Mouse (Mus musculus): ENCODE results near the gene Zfp74. TPM values are rescaled to one million over a fixed set of nuclear protein-coding genes. Genes with fewer than 3 reads are reported as not detected.

Gene Zfp74
- polyA plus RNA-seq, 1 experiment: 1.5 TPM

GRCm38 (mm10) chr7:29983340-29983689 lies 29.4 kb upstream of the Zfp74 start:
- Histone ChIP-seq H3ac (ENCODE audit: control insufficient read depth, insufficient read length) (peak overlapping the region; percentile 63), H3K27me3 (ENCODE audit: control insufficient read depth, insufficient read depth, insufficient read length) (no peaks in the 10 kb centered on the region), H3K4me3 (peak overlapping the region; percentile 54), H3K4me2 (ENCODE audit: low read depth) (peak overlapping the region; percentile 82), H3K36me3 (ENCODE audit: control insufficient read depth, insufficient read depth) (peaks cover 21% of the 10 kb centered on the region), H3K79me2 (ENCODE audit: control insufficient read depth, insufficient read depth) (peaks cover 46% of the 10 kb centered on the region)
- TF ChIP-seq TCF3 (IDR thresholded peaks at IDR 0.05; ENCODE audit: insufficient read length, low read depth) (no peak), MYOD1 (IDR thresholded peaks at IDR 0.05; ENCODE audit: control insufficient read depth in 1 of 3, insufficient read length in 2 of 3, low read depth in 2 of 3) (no peak), TCF12 (IDR thresholded peaks at IDR 0.05; ENCODE audit: insufficient read depth, poor library complexity, severe bottlenecking) (no peak), SRF (IDR thresholded peaks at IDR 0.05; ENCODE audit: control insufficient read depth, insufficient read length, low read depth) (no peak), POLR2A (IDR thresholded peaks at IDR 0.05; ENCODE audit: insufficient read length, low read depth) (no peak), MYOG (IDR thresholded peaks at IDR 0.05; ENCODE audit: control insufficient read depth in 1 of 3, insufficient read depth in 1 of 3, insufficient read length in 2 of 3, low read depth in 2 of 3) (no peak), MAX (IDR thresholded peaks at IDR 0.05; ENCODE audit: low read depth) (no peak), USF1 (IDR thresholded peaks at IDR 0.05; ENCODE audit: low read depth) (no peak), E2F4 (IDR thresholded peaks at IDR 0.05; ENCODE audit: insufficient read depth) (no peak), POLR2AphosphoS2 (IDR thresholded peaks at IDR 0.05; ENCODE audit: insufficient read length, low read depth) (no peak)

DNA sequence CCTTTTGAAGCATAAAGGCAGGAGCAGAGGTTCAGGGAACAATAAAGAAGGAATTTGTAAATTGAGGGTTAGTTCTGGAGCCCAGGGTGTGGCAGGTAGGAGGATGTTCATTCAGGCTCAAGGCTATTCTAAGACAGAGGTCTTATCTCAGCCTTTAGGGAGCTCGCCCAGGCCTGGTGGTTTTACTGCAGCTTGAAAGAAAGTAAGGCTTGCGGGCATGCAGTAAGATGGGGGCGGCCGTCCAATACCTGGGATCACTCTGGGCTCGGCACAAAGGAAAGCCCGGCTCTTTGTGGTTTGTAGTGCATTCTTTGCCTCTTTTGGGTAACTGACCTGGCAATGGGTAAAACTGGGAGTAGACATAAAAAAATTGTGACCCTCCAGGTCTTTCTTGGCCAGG lies 29.0 kb upstream of the Zfp74 start:
- peaks cover 18% of the 10 kb centered on the region for H3K36me3 ChIP-seq (ENCODE audit: control insufficient read depth, insufficient read depth)
- H3K79me2 ChIP-seq (ENCODE audit: control insufficient read depth, insufficient read depth): peaks cover 42% of the 10 kb centered on the region
- peak overlapping the region; percentile 54 for H3K4me3 ChIP-seq
- peak overlapping the region; percentile 63 for H3ac ChIP-seq (ENCODE audit: control insufficient read depth, insufficient read length)
- TF ChIP-seq CEBPB (IDR thresholded peaks at IDR 0.05; ENCODE audit: insufficient read depth, poor library complexity, severe bottlenecking) (no peak), TCF12 (IDR thresholded peaks at IDR 0.05; ENCODE audit: insufficient read depth, poor library complexity, severe bottlenecking) (no peak), MYOD1 (IDR thresholded peaks at IDR 0.05; ENCODE audit: control insufficient read depth in 1 of 3, insufficient read length in 2 of 3, low read depth in 2 of 3) (no peak), MYOG (IDR thresholded peaks at IDR 0.05; ENCODE audit: control insufficient read depth in 1 of 3, insufficient read depth in 1 of 3, insufficient read length in 2 of 3, low read depth in 2 of 3) (no peak), TCF3 (IDR thresholded peaks at IDR 0.05; ENCODE audit: insufficient read length, low read depth) (no peak), POLR2A (IDR thresholded peaks at IDR 0.05; ENCODE audit: insufficient read length, low read depth) (no peak), USF1 (IDR thresholded peaks at IDR 0.05; ENCODE audit: low read depth) (no peak), E2F4 (IDR thresholded peaks at IDR 0.05; ENCODE audit: insufficient read depth) (no peak), SRF (IDR thresholded peaks at IDR 0.05; ENCODE audit: control insufficient read depth, insufficient read length, low read depth) (no peak), MAX (IDR thresholded peaks at IDR 0.05; ENCODE audit: low read depth) (no peak), POLR2AphosphoS2 (IDR thresholded peaks at IDR 0.05; ENCODE audit: insufficient read length, low read depth) (no peak), REST (IDR thresholded peaks at IDR 0.05; ENCODE audit: insufficient read depth, insufficient read length) (no peak)
- no peaks in the 10 kb centered on the region for H3K27me3 ChIP-seq (ENCODE audit: control insufficient read depth, insufficient read depth, insufficient read length)
- H3K4me2 ChIP-seq (ENCODE audit: low read depth): peak overlapping the region; percentile 82

GRCm38 (mm10) chr7:29982341-29982740 lies 28.5 kb upstream of the Zfp74 start:
- peak overlapping the region; percentile 82 for H3K4me2 ChIP-seq (ENCODE audit: low read depth)
- peaks cover 42% of the 10 kb centered on the region for H3K79me2 ChIP-seq (ENCODE audit: control insufficient read depth, insufficient read depth)
- H3K36me3 ChIP-seq (ENCODE audit: control insufficient read depth, insufficient read depth): peaks cover 18% of the 10 kb centered on the region
- H3ac ChIP-seq (ENCODE audit: control insufficient read depth, insufficient read length): no peak overlapping the region
- H3K4me3 ChIP-seq: peak overlapping the region; percentile 54
- TF ChIP-seq TCF3 (IDR thresholded peaks at IDR 0.05; ENCODE audit: insufficient read length, low read depth): no peak
- TF ChIP-seq MYOD1 (IDR thresholded peaks at IDR 0.05; ENCODE audit: control insufficient read depth in 1 of 3, insufficient read length in 2 of 3, low read depth in 2 of 3): no peak
- TF ChIP-seq POLR2A (IDR thresholded peaks at IDR 0.05; ENCODE audit: insufficient read length, low read depth): no peak
- TF ChIP-seq TCF12 (IDR thresholded peaks at IDR 0.05; ENCODE audit: insufficient read depth, poor library complexity, severe bottlenecking): no peak
- no peak for TF ChIP-seq POLR2AphosphoS2 (IDR thresholded peaks at IDR 0.05; ENCODE audit: insufficient read length, low read depth)
- TF ChIP-seq CEBPB (IDR thresholded peaks at IDR 0.05; ENCODE audit: insufficient read depth, poor library complexity, severe bottlenecking): no peak
- TF ChIP-seq REST (IDR thresholded peaks at IDR 0.05; ENCODE audit: insufficient read depth, insufficient read length): no peak
- no peak for TF ChIP-seq MYOG (IDR thresholded peaks at IDR 0.05; ENCODE audit: control insufficient read depth in 1 of 3, insufficient read depth in 1 of 3, insufficient read length in 2 of 3, low read depth in 2 of 3)
- TF ChIP-seq SRF (IDR thresholded peaks at IDR 0.05; ENCODE audit: control insufficient read depth, insufficient read length, low read depth): no peak
- no peak for TF ChIP-seq USF1 (IDR thresholded peaks at IDR 0.05; ENCODE audit: low read depth)
- no peak for TF ChIP-seq E2F4 (IDR thresholded peaks at IDR 0.05; ENCODE audit: insufficient read depth)
- TF ChIP-seq MAX (IDR thresholded peaks at IDR 0.05; ENCODE audit: low read depth): no peak
- H3K27me3 ChIP-seq (ENCODE audit: control insufficient read depth, insufficient read depth, insufficient read length): no peaks in the 10 kb centered on the region

- Histone ChIP-seq H3K4me2 (ENCODE audit: low read depth) (peak overlapping the region; percentile 82), H3K27me3 (ENCODE audit: control insufficient read depth, insufficient read depth, insufficient read length) (no peaks in the 10 kb centered on the region), H3K4me3 (peak overlapping the region; percentile 54), H3K36me3 (ENCODE audit: control insufficient read depth, insufficient read depth) (peaks cover 18% of the 10 kb centered on the region), H3K79me2 (ENCODE audit: control insufficient read depth, insufficient read depth) (peaks cover 37% of the 10 kb centered on the region), H3ac (ENCODE audit: control insufficient read depth, insufficient read length) (no peak overlapping the region)
- TF ChIP-seq MAX (IDR thresholded peaks at IDR 0.05; ENCODE audit: low read depth): no peak
- TF ChIP-seq MYOD1 (IDR thresholded peaks at IDR 0.05; ENCODE audit: control insufficient read depth in 1 of 3, insufficient read length in 2 of 3, low read depth in 2 of 3): no peak
- TF ChIP-seq REST (IDR thresholded peaks at IDR 0.05; ENCODE audit: insufficient read depth, insufficient read length): no peak
- no peak for TF ChIP-seq POLR2A (IDR thresholded peaks at IDR 0.05; ENCODE audit: insufficient read length, low read depth)
- TF ChIP-seq E2F4 (IDR thresholded peaks at IDR 0.05; ENCODE audit: insufficient read depth): no peak
- no peak for TF ChIP-seq SRF (IDR thresholded peaks at IDR 0.05; ENCODE audit: control insufficient read depth, insufficient read length, low read depth)
- no peak for TF ChIP-seq CEBPB (IDR thresholded peaks at IDR 0.05; ENCODE audit: insufficient read depth, poor library complexity, severe bottlenecking)
- no peak for TF ChIP-seq TCF12 (IDR thresholded peaks at IDR 0.05; ENCODE audit: insufficient read depth, poor library complexity, severe bottlenecking)
- TF ChIP-seq MYOG (IDR thresholded peaks at IDR 0.05; ENCODE audit: control insufficient read depth in 1 of 3, insufficient read depth in 1 of 3, insufficient read length in 2 of 3, low read depth in 2 of 3): no peak
- no peak for TF ChIP-seq USF1 (IDR thresholded peaks at IDR 0.05; ENCODE audit: low read depth)
- TF ChIP-seq POLR2AphosphoS2 (IDR thresholded peaks at IDR 0.05; ENCODE audit: insufficient read length, low read depth): no peak
- TF ChIP-seq TCF3 (IDR thresholded peaks at IDR 0.05; ENCODE audit: insufficient read length, low read depth): no peak
Observed at GRCm38 (mm10) chr7:29981860-29982259, 28.0 kb upstream of the Zfp74 start.
